Mouse (Mus musculus) gastrocnemius, postnatal 10 days (tissue): Measurements from ENCODE around the gene Olfr1242. TPM values are rescaled to one million over a fixed set of nuclear protein-coding genes. Genes with fewer than 3 reads are reported as not detected.

Experiments used
- DNase-seq: peaks from one replicate; pipeline ENCODE4 v3.0.0; 2021; ENCODE audit warnings: mixed read lengths
- long read RNA-seq, 2 experiments: library from polyadenylated mRNA; stranded (forward); transcript quantifications; one replicate each; pipeline ENCODE4 v2.0.0; 2021
- total RNA-seq, 2 experiments: library from RNA; stranded (reverse); gene quantifications; 2 replicates each; pipeline ENCODE4 v1.2.3; 2021

Gene Olfr1242
- not detected for total RNA-seq
- long read RNA-seq, experiment 1, result 0 reads
- long read RNA-seq, experiment 2, result 0 reads

DNA sequence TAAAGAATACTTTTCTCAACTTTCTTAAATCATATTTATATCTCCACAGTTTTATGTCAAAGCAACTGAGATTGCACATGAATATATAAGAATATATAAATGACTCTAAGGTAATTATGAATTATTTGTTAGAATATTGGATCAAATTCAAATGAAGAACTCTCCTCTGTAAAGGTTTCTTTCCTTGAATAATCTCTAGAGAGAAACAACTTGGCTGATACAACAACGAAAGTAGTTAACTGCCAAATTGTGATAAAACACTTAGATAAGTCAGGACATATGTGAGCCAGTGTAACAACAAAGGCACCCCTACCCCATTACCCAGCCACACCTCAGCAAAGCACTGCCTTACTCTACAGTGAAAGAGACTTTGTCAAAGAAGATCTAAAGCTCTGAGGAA lies at the start of gene Olfr1242:
Gene Olfr1242 (minus strand): TSS at position 101 of the 400 bp plus-strand sequence.
- DNase-seq, result no peak

DNA sequence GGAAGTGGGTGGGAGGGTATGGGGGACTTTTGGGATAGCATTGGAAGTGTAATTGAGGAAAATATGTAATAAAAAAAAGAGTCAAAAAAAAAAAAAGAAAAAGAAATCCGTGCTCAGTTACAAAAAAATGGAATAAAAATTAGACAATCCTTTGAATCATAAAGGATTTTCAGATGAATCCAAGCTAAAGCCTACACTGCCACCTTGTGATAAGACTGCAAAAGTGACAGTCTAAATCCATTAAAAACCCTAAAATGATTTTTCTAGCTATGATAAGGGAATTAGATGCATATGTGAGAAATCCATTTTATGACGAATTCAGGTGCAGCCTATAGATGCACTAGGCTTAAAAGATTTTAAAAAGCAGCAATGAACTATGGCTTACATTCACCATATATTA lies 46.4 kb upstream of the Olfr1242 start:
- no peak for DNase-seq

DNA sequence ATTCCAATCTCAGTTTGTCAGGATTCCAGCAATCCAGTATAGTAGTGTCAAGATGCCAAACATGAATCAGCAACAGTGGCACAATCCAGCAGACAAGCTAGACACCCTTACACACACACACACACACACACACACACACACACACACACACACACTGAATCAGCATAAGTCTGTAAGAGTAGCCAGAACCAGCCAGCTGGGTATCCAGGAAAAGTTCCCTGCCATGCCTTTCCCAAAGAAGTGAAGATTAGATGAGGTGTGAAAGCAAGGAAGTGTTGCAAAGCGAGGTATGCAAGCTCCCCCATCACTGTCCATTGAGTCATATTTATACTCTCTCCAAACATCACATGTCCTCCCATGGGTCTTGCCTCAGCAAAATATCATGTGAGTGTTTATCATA lies 41.8 kb upstream of the Olfr1242 start:
- no peak for DNase-seq

GRCm38 (mm10) chr2:89531387-89531786 lies 33.3 kb upstream of the Olfr1242 start, which contains the start of gene Olfr1243:
Gene Olfr1243, minus strand, starts transcription at chr2:89531487.
- no peak for DNase-seq

DNA sequence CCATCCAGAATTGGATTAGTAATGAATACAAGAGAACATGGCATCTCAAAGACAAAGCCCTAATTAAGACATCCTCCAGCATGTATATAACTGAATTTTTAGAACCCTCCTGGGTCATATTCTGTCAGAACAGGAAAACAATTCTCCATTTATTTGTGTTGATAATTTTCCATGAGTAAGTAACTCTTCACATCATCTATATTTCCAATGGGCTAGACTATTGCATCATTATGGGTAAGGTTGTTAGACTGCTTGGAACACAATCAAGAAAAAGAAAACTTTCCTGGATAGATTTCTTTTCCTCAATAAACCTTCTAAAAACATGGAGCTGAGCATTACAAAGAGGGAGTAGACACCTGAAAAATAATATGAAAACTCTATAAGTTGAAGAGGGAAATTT lies 11.1 kb downstream of the Olfr1242 start, which contains the start of gene Olfr1241:
Gene Olfr1241 (minus strand): TSS at position 101 of the 400 bp plus-strand sequence.
- DNase-seq, result no peak

GRCm38 (mm10) chr2:89442900-89443299 lies 55.2 kb downstream of the Olfr1242 start, which contains the start of gene Olfr1240:
Gene Olfr1240, minus strand, starts transcription at chr2:89443000.
- no peak for DNase-seq

Other genes with a start within 250 kb of the Olfr1242 start
- gene Olfr1228, start 244.3 kb downstream of the Olfr1242 start, total RNA-seq, result not detected
- not detected for gene Olfr1229, start 210.3 kb downstream of the Olfr1242 start, total RNA-seq
- gene Olfr1230, start 201.1 kb downstream of the Olfr1242 start, total RNA-seq, result not detected
- gene Olfr1231, start 191.3 kb downstream of the Olfr1242 start, total RNA-seq, result not detected
- gene Olfr1232, start 168.7 kb downstream of the Olfr1242 start, total RNA-seq, result not detected
- not detected for gene Olfr1233, start 155.9 kb downstream of the Olfr1242 start, total RNA-seq
- gene Olfr1234, start 133.5 kb downstream of the Olfr1242 start, total RNA-seq, result not detected
- gene Olfr1238, start 88.7 kb downstream of the Olfr1242 start, total RNA-seq, result not detected
- gene Olfr1239, start 77.9 kb downstream of the Olfr1242 start, total RNA-seq, result not detected
- not detected for gene Olfr1240, start 55.3 kb downstream of the Olfr1242 start, total RNA-seq
- gene Olfr1241, start 11.2 kb downstream of the Olfr1242 start, total RNA-seq, result not detected
- not detected for gene Olfr1243, start 33.2 kb upstream of the Olfr1242 start, total RNA-seq
- not detected for gene Olfr1245, start 80.1 kb upstream of the Olfr1242 start, total RNA-seq
- gene Olfr1246, start 94.8 kb upstream of the Olfr1242 start, total RNA-seq, result not detected
- under 1 TPM in 1 of 2 experiments, not detected in 1; 0.05 TPM for gene Olfr1247, start 115.8 kb upstream of the Olfr1242 start, total RNA-seq
- gene Olfr1248, start 119.9 kb upstream of the Olfr1242 start, total RNA-seq, result not detected
- not detected for gene Olfr1249, start 136.6 kb upstream of the Olfr1242 start, total RNA-seq
- not detected for gene Olfr1250, start 163.1 kb upstream of the Olfr1242 start, total RNA-seq
- gene Olfr1251, start 173.6 kb upstream of the Olfr1242 start, total RNA-seq, result not detected
- not detected for gene Olfr1252, start 226.7 kb upstream of the Olfr1242 start, total RNA-seq